In genomic region chr8:124658415-124658814, GRCm38 (mm10) we compare ENCODE assay signal across 9 mouse cellular contexts. TPM values are rescaled to one million over a fixed set of nuclear protein-coding genes. Genes with fewer than 3 reads are reported as not detected.
A peak's percentile ranks its signal among the peaks of the same experiment; 100 is the strongest.
DNase-seq lines count a peak whose midpoint lies in the region; ATAC-seq and TF ChIP-seq lines count a peak whose summit lies in the region.
"Had no signal": no experiment of that assay in that cellular context is flagged by ENCODE, and none has a peak within 500 bp of the region (broad histone marks: within the 10 kb centered on the region; RNA-seq: fewer than 3 reads in every experiment).

No protein-coding gene starts in this region.

- no peak overlapping the region for H3K4me3 ChIP-seq in lung, embryonic 15.5 days
- H3K4me3 ChIP-seq in forebrain, embryonic 14.5 days (ENCODE audit: low read depth, low read length), result no peak overlapping the region
- H3K4me3 ChIP-seq in intestine, embryonic 16.5 days (ENCODE audit: low read length), result no peak overlapping the region
- no peak overlapping the region for H3K4me3 ChIP-seq in thymus, adult 2 months (ENCODE audit: control insufficient read depth, insufficient read depth, low read length)
- H3K4me3 ChIP-seq: limb, embryonic 13.5 days had no signal

- no peak for TF ChIP-seq CTCF in thymus, adult 2 months (IDR thresholded peaks at IDR 0.05; ENCODE audit: borderline replicate concordance, control insufficient read depth, extremely low read depth, insufficient read depth, low read length, poor library complexity)

- H3K4me1 ChIP-seq in lung, embryonic 15.5 days, result peaks cover 58% of the 10 kb centered on the region
- peaks cover 30% of the 10 kb centered on the region for H3K4me1 ChIP-seq in forebrain, embryonic 14.5 days (ENCODE audit: control insufficient read depth, insufficient read depth, low read length)
- H3K4me1 ChIP-seq in intestine, embryonic 16.5 days (ENCODE audit: control insufficient read depth, insufficient read depth, low read length), result peaks cover 65% of the 10 kb centered on the region
- H3K4me1 ChIP-seq in thymus, adult 2 months (replicated peaks; ENCODE audit: control insufficient read depth, insufficient read depth, low read length), result peaks cover 10% of the 10 kb centered on the region

- TF ChIP-seq POLR2A in thymus, adult 2 months (IDR thresholded peaks at IDR 0.05; ENCODE audit: control insufficient read depth, extremely low read depth, insufficient read depth, low read length, poor library complexity), result no peak

- no peak overlapping the region for H3K4me2 ChIP-seq in lung, embryonic 15.5 days
- no peak overlapping the region for H3K4me2 ChIP-seq in forebrain, embryonic 14.5 days (ENCODE audit: low read length)
- H3K4me2 ChIP-seq in intestine, embryonic 16.5 days (ENCODE audit: low read depth, low read length), result no peak overlapping the region
- H3K4me2 ChIP-seq: limb, embryonic 13.5 days had no signal

- H3K27ac ChIP-seq in lung, embryonic 15.5 days, result peak overlapping the region; percentile 20
- peak overlapping the region; percentile 63; the same call in 1 of the 2 replicates for H3K27ac ChIP-seq in forebrain, embryonic 14.5 days (ENCODE audit: low read depth, low read length)
- H3K27ac ChIP-seq in intestine, embryonic 16.5 days (ENCODE audit: low read length), result peak overlapping the region; percentile 20; the same call in 1 of the 2 replicates
- H3K27ac ChIP-seq in thymus, adult 2 months (ENCODE audit: control insufficient read depth, insufficient read depth, low read length), result no peak overlapping the region
- H3K27ac ChIP-seq: limb, embryonic 13.5 days had no signal

- H3K9ac ChIP-seq in lung, embryonic 15.5 days, result no peak overlapping the region
- no peak overlapping the region; the same call in 1 of the 2 replicates for H3K9ac ChIP-seq in forebrain, embryonic 14.5 days (ENCODE audit: low read length)
- no peak overlapping the region for H3K9ac ChIP-seq in intestine, embryonic 16.5 days (ENCODE audit: low read depth, low read length)
- H3K9ac ChIP-seq: limb, embryonic 13.5 days had no signal

- no peak for DNase-seq in lung, postnatal 25 days (ENCODE audit: low spot score)
- peak; percentile 89 for DNase-seq in adrenal gland, postnatal 25 days
- DNase-seq in forebrain, embryonic 14.5 days (ENCODE audit: low spot score), result peak; percentile 76
- peak; percentile 55 to 78 for DNase-seq in lung, postnatal 4 days
- DNase-seq in urinary bladder, postnatal 36 days (ENCODE audit: low spot score in 2 of 2), result peak; percentile 77 to 83
- no peak for DNase-seq in thymus, adult 2 months

- ATAC-seq in lung, embryonic 15.5 days (ENCODE audit: borderline replicate concordance, extremely low read depth, low FRiP score, low TSS enrichment), result peak; percentile 33; the same call in 1 of the 2 replicates
- peak; percentile 52 for ATAC-seq in forebrain, embryonic 14.5 days
- ATAC-seq in intestine, embryonic 16.5 days, result peak; percentile 78

- no peaks in the 10 kb centered on the region for H3K9me3 ChIP-seq in lung, embryonic 15.5 days
- H3K9me3 ChIP-seq in forebrain, embryonic 14.5 days (replicated peaks; ENCODE audit: control insufficient read depth, low read length), result no peaks in the 10 kb centered on the region
- no peaks in the 10 kb centered on the region for H3K9me3 ChIP-seq in intestine, embryonic 16.5 days (ENCODE audit: control insufficient read depth, low read length)
- H3K9me3 ChIP-seq: limb, embryonic 13.5 days had no signal

- H3K27me3 ChIP-seq in lung, embryonic 15.5 days, result no peaks in the 10 kb centered on the region
- no peaks in the 10 kb centered on the region for H3K27me3 ChIP-seq in forebrain, embryonic 14.5 days (replicated peaks; ENCODE audit: control insufficient read depth, insufficient read depth, low read length)
- H3K27me3 ChIP-seq in intestine, embryonic 16.5 days (replicated peaks; ENCODE audit: control insufficient read depth, insufficient read depth, low read length), result no peaks in the 10 kb centered on the region
- no peaks in the 10 kb centered on the region; the same call in 1 of the 2 replicates for H3K27me3 ChIP-seq in thymus, adult 2 months (ENCODE audit: control insufficient read depth, insufficient read depth, low read length)
- H3K27me3 ChIP-seq: limb, embryonic 13.5 days had no signal

- 16% methylated on average over 2 of the region's 2 CpGs for WGBS in lung, embryonic 15.5 days
- WGBS in forebrain, embryonic 14.5 days, result 45% methylated on average over 2 of the region's 2 CpGs
- 11% methylated on average over 2 of the region's 2 CpGs for WGBS in intestine, embryonic 16.5 days
- WGBS in thymus, adult 2 months, result 75% methylated on average over 2 of the region's 2 CpGs

- no peaks in the 10 kb centered on the region for H3K36me3 ChIP-seq in lung, embryonic 15.5 days
- 0 out of 2 replicates have a peak, but pooled peaks cover 2% of the 10 kb centered on the region for H3K36me3 ChIP-seq in forebrain, embryonic 14.5 days (ENCODE audit: control insufficient read depth, insufficient read depth, low read length)
- no peaks in the 10 kb centered on the region for H3K36me3 ChIP-seq in intestine, embryonic 16.5 days (ENCODE audit: control insufficient read depth, insufficient read depth, low read length)
- no peaks in the 10 kb centered on the region for H3K36me3 ChIP-seq in thymus, adult 2 months (ENCODE audit: control insufficient read depth, insufficient read depth, low read length)

RNA-seq across cellular contexts. Expression of gene 2310022B05Rik, which starts 4.8 kb away (rescaled TPM):
- 29.9 and 30.1 TPM in 2 replicates for polyA plus RNA-seq in lung, embryonic 15.5 days (2015; fragmentation: Nextera tagmentation; extraction: Ambion mirVana)
- 41.0 and 46.1 TPM in 2 replicates for total RNA-seq in adrenal gland, postnatal 25 days (2021)
- polyA plus RNA-seq in forebrain, embryonic 14.5 days (2014; fragmentation: Nextera tagmentation; extraction: Ambion mirVana), result 30.6 and 32.4 TPM in 2 replicates
- 17.0 and 20.8 TPM in 2 replicates for polyA plus RNA-seq in intestine, embryonic 16.5 days (2015; fragmentation: Nextera tagmentation; extraction: Ambion mirVana)
- polyA plus RNA-seq in thymus, adult 2 months (2012; rRNA removed), result 17.3 and 18.1 TPM in 2 replicates

Comparison
In these comparisons a context has a peak if more than half of its experiments do, and no peak if none do; other contexts are left out.
1. DNase-seq: peak in adrenal gland, postnatal 25 days (single experiment), forebrain, embryonic 14.5 days (single experiment), lung, postnatal 4 days (2 of 2) and urinary bladder, postnatal 36 days (2 of 2); none in lung, postnatal 25 days (single experiment) and thymus, adult 2 months (single experiment).
2. Peak in every context shown above with its lines, with median percentiles within 50 percentile points of each other: ATAC-seq.